Mouse (Mus musculus): ENCODE measurements around the gene Agap1.
"Not testable (repeated sequence)": the region's sequence is repeated elsewhere in the genome, so short reads cannot be mapped to it uniquely, and the experiment has no call there.

- not testable (repeated sequence) for TF ChIP-seq POLR2A (IDR thresholded peaks at IDR 0.05; ENCODE audit: low read depth, low read length); CTCF (conservative IDR thresholded peaks at IDR 0.05; ENCODE audit: insufficient read depth, insufficient read length, low read depth, low read length)
These were observed 47.3 kb downstream of the Agap1 start for GRCm38 (mm10) chr1:89501891-89502290.

Measured in kidney, adult 2 months (tissue).